Mouse (Mus musculus) 416B (cell line): ENCODE measurements around the gene Atp6v1b1.
A peak's percentile ranks its signal among the peaks of the same experiment; 100 is the strongest.

Experiments
- DNase-seq: peaks from one replicate; pipeline ENCODE4 v3.0.0; 2011; ENCODE audit warnings: low read depth

The Atp6v1b1 gene

DNA sequence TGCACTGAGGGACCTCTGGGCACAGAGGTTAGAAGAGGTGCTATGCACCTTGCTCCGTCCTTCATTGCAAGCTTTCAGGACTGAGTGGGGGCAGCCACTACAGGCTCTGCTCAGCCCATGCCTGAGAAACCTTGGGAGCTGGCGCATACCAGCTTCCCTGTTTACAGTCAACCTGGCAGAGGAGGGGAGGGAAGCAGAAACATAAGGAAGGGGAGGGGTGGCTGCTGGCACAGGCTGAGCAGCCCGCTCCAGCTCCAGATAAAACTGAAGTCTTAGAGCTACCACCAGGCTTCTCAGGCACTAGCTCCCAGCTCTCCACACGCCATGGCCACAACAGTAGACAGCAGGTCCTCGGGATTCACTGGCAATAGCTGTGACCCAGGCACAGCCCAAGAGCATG is at the start of gene Atp6v1b1:
Gene Atp6v1b1 (plus strand): TSS at position 230 of the 400 bp plus-strand sequence.
- no peak for DNase-seq

GRCm38 (mm10) chr6:83693835-83694234 is 49.0 kb upstream of the Atp6v1b1 start:
- DNase-seq: peak; percentile 86

DNA sequence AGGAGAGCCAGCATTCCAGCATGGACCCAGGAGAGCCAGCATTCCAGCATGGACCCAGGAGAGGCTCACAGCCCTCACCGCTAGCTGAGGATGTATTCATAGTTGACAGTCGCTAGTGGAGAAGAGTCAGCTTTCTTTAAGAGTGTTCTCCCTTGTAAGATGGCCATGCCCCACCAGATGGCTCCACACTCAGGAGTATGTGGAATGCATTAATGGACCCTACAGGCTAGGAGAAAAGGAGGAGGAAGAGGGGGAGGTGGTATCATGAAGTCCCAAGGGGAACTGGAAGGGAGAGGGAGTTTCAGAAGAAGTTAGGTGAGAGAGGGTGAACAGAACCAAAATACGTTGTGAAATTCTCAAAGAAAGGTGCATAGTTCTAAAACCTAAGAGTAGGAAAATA is 47.1 kb upstream of the Atp6v1b1 start:
- DNase-seq: no peak

DNA sequence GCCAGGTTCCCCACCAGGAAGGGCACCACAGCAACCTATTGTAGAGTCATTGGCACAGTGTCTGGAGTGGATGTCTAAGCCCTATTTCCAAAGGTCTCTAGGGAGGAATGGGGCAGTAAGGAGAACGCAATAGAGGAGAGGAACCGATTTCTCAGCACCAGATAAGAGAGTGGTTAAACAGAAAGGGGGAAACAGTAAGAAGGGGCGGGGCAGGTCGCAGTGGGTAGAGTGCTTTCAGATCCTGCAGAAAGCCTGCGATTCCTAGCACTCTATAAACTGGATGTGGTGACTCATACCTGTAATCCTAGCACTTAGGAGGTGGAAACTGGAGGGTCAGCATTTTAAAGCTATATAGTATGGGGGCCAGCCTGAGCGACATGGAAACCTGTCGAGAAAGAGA is 46.1 kb upstream of the Atp6v1b1 start:
- DNase-seq: no peak

DNA sequence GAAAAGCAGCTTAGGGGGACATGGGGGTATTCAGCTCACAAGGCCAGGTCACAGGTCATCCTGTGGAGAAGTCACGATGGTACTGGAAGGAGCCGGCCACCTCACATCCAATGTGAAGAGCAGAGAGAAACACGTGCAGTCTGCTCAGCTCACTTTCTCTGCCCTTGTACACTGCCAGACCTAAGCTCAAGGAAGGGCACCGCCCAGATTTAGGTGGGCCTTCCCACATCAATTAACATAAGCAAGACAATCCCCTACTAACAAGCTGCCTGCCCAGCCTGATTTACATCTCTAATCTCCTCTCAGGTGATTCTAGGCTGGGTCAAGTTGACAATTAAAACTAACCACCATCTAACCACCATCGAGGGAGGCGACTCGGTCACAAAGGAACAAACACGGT is 44.9 kb upstream of the Atp6v1b1 start:
- DNase-seq: no peak

GRCm38 (mm10) chr6:83699971-83700370 is 42.8 kb upstream of the Atp6v1b1 start:
- no peak for DNase-seq

DNA sequence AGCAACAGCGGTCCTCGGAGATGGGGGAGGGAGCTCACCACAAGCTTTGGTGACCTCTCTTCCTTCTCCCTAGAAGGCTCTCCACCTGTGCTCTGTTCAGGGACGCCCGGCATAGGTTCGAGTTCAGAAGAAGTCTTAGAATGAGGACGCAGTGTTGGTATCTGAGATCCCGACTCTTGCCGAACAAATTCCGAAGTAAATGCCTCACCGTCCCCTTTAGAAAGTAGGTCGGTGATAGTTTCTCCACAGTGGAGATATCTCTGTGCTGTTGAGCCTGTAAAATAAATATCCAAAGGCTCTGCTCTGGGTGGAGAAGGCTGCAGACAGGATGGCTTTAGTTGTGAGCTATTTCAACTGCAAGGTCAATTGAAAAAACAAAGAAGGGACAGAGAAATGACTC is 41.8 kb upstream of the Atp6v1b1 start:
- no peak for DNase-seq

- DNase-seq: no peak
Measured at GRCm38 (mm10) chr6:83702146-83702999, 40.4 kb upstream of the Atp6v1b1 start.

DNA sequence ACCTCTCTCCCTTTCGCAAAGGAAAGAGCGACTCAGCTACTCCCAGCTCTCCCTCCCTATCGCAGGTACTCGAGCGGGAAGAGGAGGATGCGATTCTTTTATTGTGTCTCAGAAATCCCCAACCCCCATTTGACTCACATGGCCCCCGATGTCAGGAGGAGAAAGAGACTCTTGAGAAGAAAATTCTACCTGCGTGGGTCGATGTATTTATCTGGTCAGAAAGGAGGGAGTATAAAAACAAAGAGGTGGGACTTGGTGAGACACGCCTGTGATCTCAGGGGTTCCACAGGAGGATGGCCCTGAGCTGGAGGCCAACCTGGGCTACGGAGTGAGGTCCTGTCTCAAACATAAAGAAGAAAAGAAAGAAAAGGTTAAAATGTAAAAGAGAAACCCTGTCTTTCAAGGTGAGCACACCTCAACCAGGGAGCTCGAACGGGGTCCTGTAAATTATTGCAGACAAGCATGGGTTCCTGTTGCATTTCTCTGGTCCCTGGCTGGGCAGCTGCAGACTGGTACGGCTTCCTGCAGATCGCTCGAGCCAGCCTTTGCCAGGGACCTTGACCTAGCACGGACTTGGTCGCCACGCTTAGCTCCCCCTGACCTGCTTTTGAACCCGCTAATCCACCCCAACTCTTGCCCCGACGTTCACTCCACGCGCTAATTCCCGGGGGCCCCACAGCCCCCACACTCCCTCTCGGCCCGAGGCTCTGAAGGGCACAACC is 39.6 kb upstream of the Atp6v1b1 start:
- DNase-seq: no peak

DNA sequence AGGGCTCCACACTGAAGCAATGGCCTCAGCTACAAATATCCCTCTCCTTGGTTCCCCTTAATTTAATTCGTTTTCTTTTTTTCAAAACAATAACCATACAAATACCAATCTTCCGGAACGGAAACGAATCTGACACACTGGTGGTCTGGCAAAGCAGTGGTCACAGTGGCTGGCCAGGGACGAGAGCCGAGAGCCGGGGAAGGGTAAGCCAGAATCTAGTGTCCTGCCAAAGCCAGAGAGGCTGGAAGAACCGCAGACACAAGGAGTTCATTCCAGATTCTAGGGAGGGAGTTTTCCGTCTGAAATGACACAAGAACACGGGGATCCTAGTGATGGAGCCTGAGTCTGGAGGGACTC is 39.1 kb upstream of the Atp6v1b1 start:
- no peak for DNase-seq

- DNase-seq: no peak
Measured at GRCm38 (mm10) chr6:83704294-83704693, 38.5 kb upstream of the Atp6v1b1 start.

DNA sequence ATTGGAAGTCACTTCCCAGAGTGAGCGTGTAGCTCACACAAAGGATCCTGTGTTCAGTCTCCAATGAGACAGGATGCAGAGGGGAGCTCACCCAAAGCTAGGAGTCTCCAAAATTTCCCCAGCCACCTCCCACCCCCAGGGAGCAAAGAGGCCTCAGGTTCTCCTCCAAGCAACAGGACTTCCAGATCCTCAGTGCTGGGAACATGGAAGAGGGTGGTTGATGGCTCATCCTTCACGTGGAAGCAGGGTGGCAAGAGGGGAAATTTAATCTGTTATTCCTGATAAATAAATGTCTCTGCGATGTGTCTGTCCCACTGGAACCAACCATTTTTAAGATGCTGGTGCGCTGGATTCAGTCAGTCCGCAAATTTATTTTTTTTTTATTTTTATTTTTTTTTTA is 38.1 kb upstream of the Atp6v1b1 start:
- no peak for DNase-seq

DNA sequence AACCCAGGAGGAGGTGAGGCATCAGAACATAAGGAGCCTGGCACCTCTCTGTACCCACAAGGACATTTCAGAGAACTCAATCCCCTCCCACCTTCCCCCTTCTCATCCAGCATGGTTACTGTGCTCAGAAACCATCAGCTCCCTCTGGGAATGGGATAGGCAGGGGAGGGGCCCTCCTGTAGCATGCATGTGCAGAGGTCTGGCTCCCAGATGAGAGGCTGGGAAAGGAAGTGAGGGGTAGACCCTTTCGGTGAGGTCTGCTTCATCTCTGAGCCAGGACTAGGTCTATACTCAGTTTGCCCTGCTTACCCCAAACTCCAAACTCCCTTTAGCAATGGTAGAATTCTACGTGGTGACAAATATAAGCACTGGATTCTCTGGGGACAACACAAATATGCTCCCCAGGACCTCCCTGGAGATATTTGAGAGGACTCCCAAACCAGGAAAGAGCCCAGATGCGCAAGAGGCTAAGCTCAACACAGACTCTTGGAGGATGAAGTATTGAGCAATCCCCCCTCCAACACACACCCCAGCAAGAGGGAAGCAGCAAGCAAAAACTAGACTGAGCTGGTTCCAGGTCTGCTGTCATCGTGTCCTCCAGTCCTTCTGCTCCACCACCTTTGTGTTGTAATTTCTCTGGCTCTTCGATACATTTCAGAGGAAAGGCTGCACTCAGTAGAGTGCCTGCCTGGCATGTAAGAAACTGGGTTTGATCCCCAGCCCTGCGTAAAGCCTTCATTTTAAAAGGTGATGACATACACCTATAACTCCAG is 34.9 kb upstream of the Atp6v1b1 start:
- peak; percentile 42 for DNase-seq

- DNase-seq: no peak
Measured at GRCm38 (mm10) chr6:83710361-83711066, 32.3 kb upstream of the Atp6v1b1 start.

- no peak for DNase-seq
Measured at GRCm38 (mm10) chr6:83711067-83711675, 31.6 kb upstream of the Atp6v1b1 start, which contains the start of gene Vax2. Gene Vax2 (plus strand): TSS chr6:83711264.

DNA sequence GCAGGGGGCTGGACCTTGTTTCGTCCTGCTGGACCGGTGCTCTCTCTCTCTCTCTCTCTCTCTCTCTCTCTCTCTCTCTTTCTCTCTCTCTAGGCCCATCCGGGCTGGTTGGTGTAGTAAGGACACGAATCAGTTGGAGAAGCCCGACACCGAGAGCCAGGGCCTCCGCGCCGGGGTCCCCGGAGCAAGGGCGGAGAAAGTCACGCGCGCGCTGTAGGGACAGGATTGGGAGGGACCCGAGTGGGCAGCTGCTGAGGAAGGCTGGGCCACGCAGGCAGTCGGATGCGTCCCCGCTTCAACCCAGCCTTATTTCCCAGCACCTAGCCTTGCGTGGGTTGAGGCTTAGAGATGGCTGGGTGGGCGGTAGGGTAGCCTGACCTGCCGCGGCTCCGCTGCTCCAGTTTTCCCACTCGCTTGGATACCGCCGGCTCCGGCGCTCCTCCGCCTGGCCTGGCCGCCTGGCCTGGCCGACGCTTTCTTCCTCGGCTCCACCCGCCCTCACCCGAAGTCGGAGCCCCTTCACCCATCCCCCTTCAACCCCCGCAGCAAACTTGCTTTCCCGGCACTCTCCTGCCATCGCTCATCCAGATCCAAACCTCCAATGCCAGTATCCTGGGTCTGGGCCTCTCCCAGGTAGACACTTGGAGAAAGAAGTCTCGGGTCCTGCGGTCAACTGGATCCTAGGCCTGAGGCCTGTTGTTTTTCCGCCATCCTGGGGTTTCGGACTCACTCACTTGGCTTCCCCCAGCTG is 30.9 kb upstream of the Atp6v1b1 start:
- no peak for DNase-seq

DNA sequence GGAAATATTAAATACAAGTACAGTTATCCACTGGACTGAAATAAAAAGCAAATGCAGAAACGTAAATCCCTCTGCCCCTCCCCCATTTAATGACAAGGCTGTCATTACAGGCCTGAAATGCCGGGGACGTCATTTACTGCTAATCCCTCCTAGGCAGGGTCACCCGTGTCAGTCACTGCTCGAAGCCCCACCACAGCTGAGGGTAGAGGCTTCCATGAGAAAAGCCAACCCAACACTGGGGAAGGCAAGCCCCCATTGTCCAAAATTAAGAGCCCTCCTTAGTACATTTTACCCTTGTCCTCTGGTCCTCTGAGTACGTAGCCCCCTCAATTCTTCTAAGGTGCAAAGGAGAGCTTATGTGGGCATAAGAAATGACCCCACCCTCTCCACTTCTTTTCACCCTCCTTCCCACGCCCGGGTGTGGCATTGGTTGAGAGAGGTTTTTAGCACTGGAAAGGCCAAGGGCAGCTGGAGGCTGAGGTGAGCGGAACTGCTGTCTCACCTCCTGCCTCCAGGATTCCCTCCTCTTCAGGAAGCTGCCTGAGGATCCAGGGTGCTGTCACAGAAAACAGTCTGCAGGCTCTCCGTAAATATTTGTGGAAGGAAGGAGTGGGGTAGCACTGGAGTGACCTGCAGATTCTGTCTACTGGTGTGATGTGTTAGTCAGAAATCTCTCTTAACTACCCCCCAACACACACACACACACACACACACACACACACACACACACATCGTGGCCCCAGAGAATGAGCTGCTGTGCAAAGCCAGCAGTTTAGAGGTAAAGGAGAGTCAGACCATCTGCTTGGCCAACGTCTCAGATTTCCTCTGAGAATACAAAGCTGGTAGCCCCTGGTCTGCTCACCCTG is 29.3 kb upstream of the Atp6v1b1 start:
- no peak for DNase-seq

DNA sequence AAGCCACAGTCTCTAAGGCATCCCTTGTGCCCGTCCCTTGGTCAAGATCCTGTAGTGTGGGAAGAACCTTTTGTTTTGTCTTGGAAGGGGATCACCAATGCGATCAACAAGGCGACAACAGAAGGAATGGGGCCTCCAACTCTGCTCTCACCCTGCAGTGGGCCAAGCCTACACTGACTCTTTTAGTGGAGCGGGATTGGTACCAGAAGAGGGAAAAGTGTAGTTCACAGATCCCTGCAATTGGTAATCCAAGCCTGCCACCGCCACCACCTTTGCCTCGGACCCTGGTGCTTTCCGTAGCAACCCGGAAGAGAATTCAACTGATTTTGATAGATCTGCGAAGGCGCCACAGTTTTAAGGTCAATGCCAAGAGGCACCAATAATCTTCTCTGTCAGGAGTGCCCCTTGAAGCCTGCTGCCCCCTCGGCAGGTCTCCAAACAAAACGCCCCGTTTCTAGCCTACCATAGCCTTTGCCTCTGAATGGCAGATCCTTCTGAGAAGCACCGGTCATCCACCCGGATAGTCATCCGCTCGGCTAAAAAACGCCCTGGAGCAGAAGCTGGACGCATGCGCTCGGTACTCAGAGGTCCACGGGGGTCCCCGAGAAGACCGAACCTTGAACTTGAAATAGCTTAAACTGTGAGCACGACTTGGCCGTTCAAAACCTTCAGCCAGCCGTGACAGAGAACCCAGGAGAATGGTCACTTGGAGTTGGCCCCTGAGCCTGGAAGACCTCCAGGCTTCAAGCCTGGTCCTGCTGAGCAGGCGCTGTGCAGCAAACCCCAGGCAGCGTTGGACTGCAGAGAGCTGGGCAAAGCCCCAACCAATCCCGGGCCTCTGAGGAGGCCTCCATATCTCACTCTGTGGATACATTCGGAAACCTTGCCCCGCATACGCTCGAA is 28.3 kb upstream of the Atp6v1b1 start:
- no peak for DNase-seq
